Mouse (Mus musculus): ENCODE data around the gene Dlk2. TPM values are rescaled to one million over a fixed set of nuclear protein-coding genes. Genes with fewer than 3 reads are reported as not detected.

Gene Dlk2
- polyA plus RNA-seq, 2 experiments, result 0.02 TPM; not detected in 1

DNA sequence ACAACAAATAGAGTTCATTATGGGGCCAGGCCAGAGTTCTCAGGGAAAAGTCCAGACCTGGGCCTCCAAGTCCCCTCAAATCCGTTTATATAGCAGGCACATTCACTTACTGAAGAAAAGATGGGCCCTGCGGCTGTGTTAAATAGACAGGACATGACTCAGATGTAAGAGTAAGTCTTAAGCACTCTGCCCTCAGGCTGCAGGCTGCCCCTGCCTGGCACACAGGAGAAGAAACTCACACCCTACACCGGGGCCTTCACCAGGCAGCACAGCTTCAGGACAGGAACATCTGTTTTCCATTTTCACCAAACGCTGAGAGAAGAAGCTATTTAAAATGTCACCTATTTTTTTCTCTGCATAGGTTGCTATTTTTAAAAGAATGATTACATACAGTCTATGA, 19.6 kb upstream of the Dlk2 start:
- no peak for DNase-seq (ENCODE audit: low read depth in 3 of 3, low spot score in 3 of 3)
- Histone ChIP-seq H3K27me3 (ENCODE audit: control insufficient read depth, insufficient read depth, low read length) (no peaks in the 10 kb centered on the region), H3K9me3 (ENCODE audit: control insufficient read depth, low read length) (no peaks in the 10 kb centered on the region), H3K27ac (no peak overlapping the region), H3K4me1 (replicated peaks; ENCODE audit: control insufficient read depth in 2 of 2, insufficient read depth in 2 of 2, low read length in 1 of 2) (peaks cover 9 to 10% of the 10 kb centered on the region in 2 experiments; a peak in 3 of 4 replicates), H3K9ac (replicated peaks) (no peak overlapping the region), H3K4me3 (ENCODE audit: insufficient read depth in 1 of 2, low read depth in 2 of 2, low read length in 2 of 2) (no peak overlapping the region), H3K4me2 (ENCODE audit: low read depth) (no peak overlapping the region), H3K36me3 (replicated peaks; ENCODE audit: control insufficient read depth, insufficient read depth, low read depth) (peaks cover 3% of the 10 kb centered on the region; the same call in 1 of the 2 replicates)
- 71% methylated on average over 4 of the region's 4 CpGs for WGBS (ENCODE audit: insufficient replicate concordance)
- no peak for ATAC-seq (ENCODE audit: insufficient read depth)
- TF ChIP-seq EP300 (IDR thresholded peaks at IDR 0.05; ENCODE audit: low read depth) (no peak), CTCF (IDR thresholded peaks at IDR 0.05; ENCODE audit: low read depth) (no peak)

DNA sequence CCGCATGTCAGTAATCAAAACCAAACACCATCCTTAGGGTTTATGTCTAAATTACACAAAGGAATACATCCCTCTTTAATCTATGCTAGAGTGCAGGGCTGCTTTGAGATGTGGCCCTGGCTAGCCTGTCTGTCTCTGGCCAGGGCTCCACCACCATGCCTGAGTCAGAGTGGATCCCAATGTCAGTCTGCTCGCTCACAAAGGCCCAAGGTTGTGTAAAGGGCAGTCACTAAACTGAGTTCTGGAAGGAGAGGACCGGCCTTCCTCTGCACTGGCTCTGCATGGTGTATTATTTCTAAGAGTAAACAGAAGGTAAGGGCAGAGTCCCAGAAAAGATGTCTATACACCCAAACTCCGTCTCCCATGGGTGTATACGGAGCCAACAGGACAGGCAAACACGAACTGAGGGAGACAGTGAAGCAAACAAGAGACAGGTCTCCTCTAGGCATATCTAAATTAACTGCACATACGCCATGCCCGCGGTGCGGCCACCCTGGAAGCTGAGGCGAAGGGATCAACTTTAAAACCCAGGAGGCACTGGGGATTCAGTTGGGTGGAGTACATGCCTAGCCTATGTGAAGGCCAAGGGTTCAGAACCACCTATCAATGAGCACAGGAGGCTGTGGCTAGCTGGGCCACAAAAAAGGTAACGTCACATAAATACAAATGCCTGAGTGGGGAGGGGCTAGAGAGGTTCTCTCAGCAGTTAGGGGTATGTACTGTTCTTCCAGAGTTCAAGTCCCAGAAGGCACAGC, 19.0 kb upstream of the Dlk2 start:
- H3K9ac ChIP-seq (replicated peaks), result no peak overlapping the region
- H3K36me3 ChIP-seq (replicated peaks; ENCODE audit: control insufficient read depth, insufficient read depth, low read depth), result peaks cover 3% of the 10 kb centered on the region; the same call in 1 of the 2 replicates
- H3K4me2 ChIP-seq (ENCODE audit: low read depth), result no peak overlapping the region
- H3K4me3 ChIP-seq (ENCODE audit: insufficient read depth in 1 of 2, low read depth in 2 of 2, low read length in 2 of 2), result no peak overlapping the region
- TF ChIP-seq CTCF (IDR thresholded peaks at IDR 0.05; ENCODE audit: low read depth), result no peak
- ATAC-seq (ENCODE audit: insufficient read depth), result no peak
- no peak overlapping the region for H3K27ac ChIP-seq
- no peaks in the 10 kb centered on the region for H3K9me3 ChIP-seq (ENCODE audit: control insufficient read depth, low read length)
- no peaks in the 10 kb centered on the region for H3K27me3 ChIP-seq (ENCODE audit: control insufficient read depth, insufficient read depth, low read length)
- WGBS (ENCODE audit: insufficient replicate concordance), result 85% methylated on average over 12 of the region's 12 CpGs
- peaks cover 10 to 12% of the 10 kb centered on the region in 2 experiments; a peak in 3 of 4 replicates for H3K4me1 ChIP-seq (replicated peaks; ENCODE audit: control insufficient read depth in 2 of 2, insufficient read depth in 2 of 2, low read length in 1 of 2)
- DNase-seq (ENCODE audit: low read depth in 3 of 3, low spot score in 3 of 3), result no peak

DNA sequence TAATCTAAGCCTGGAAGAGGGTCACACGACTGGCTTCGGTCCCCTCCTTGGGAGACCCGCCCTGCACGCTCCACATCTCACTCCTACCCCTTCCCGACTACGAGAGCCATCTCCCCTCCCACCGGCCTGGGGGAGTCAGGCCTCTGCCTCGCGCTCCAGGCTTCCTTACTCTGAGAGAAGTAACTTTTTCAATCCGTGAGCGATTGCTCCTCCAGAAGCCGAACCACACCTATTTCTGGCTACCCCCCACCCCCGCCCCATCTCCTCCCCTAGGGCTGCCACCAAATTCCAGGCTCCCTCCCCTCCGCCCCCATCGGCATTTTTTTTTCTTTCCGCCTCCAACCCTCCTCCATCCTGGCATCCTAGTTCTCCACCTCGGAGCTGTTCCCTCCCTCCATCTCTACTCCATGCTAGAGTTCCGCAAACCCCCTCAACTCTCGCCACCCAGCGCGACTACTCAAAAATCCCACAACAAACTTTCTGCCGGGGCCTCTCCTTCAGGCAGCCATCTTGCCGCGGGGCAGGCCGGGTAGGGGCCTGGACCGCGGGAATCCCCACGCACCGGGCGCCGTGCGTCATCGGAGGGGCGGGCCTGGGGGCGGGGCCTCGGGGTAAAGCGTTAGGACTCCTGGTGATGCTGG, 14.6 kb upstream of the Dlk2 start, which contains the start of gene Tjap1:
TSS of gene Tjap1 (minus strand) at position 544 of the 641 bp plus-strand sequence.
- DNase-seq (ENCODE audit: low read depth in 3 of 3, low spot score in 3 of 3) (peak; percentile 60 to 72 (median 69)), ATAC-seq (ENCODE audit: insufficient read depth) (peak; percentile 93)
- H3K27ac ChIP-seq, result peak within 1 kb of the TSS; percentile 14; the same call in 1 of the 2 replicates
- no peaks in the 10 kb centered on the region for H3K27me3 ChIP-seq (ENCODE audit: control insufficient read depth, insufficient read depth, low read length)
- peaks cover 3% of the 10 kb centered on the region; the same call in 1 of the 2 replicates for H3K36me3 ChIP-seq (replicated peaks; ENCODE audit: control insufficient read depth, insufficient read depth, low read depth)
- peak within 1 kb of the TSS; percentile 90 for H3K9ac ChIP-seq (replicated peaks)
- H3K4me3 ChIP-seq (ENCODE audit: insufficient read depth in 1 of 2, low read depth in 2 of 2, low read length in 2 of 2), result peak within 1 kb of the TSS; percentile 78 to 100
- under 1% methylated on average over 37 of the region's 37 CpGs for WGBS (ENCODE audit: insufficient replicate concordance)
- H3K4me2 ChIP-seq (ENCODE audit: low read depth), result peak within 1 kb of the TSS; percentile 99
- no peaks in the 10 kb centered on the region for H3K9me3 ChIP-seq (ENCODE audit: control insufficient read depth, low read length)
- TF ChIP-seq EP300 (IDR thresholded peaks at IDR 0.05; ENCODE audit: low read depth) (no peak), CTCF (IDR thresholded peaks at IDR 0.05; ENCODE audit: low read depth) (no peak)
- H3K4me1 ChIP-seq (replicated peaks; ENCODE audit: control insufficient read depth in 2 of 2, insufficient read depth in 2 of 2, low read length in 1 of 2), result peaks cover 10 to 15% of the 10 kb centered on the region in 2 experiments; a peak in 3 of 4 replicates

DNA sequence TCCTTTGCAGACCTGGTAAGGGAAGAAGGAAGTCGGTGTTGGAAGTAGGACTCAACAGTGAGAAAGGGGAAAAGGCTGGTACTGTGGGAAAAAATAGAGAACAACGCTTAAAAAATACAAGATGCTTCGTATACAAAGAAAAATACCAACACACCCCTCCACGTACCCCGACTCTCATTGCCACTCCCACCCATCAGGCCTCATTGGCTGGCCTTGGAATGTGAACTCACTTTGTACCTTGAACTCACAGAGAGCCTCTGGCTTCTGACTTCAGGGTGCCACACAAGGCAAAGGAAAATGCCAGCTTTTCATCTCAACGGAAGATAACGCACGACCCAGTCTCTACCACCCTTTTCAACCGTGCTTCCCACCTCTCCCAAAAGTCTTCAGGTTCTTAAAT, 14.1 kb upstream of the Dlk2 start:
- Histone ChIP-seq H3K36me3 (replicated peaks; ENCODE audit: control insufficient read depth, insufficient read depth, low read depth) (peaks cover under 1% of the 10 kb centered on the region; the same call in 1 of the 2 replicates), H3K4me3 (ENCODE audit: insufficient read depth in 1 of 2, low read depth in 2 of 2, low read length in 2 of 2) (peak overlapping the region; percentile 78 to 100), H3K9ac (replicated peaks) (no peak overlapping the region), H3K27me3 (ENCODE audit: control insufficient read depth, insufficient read depth, low read length) (no peaks in the 10 kb centered on the region), H3K27ac (no peak overlapping the region), H3K4me2 (ENCODE audit: low read depth) (peak overlapping the region; percentile 99), H3K4me1 (replicated peaks; ENCODE audit: control insufficient read depth in 2 of 2, insufficient read depth in 2 of 2, low read length in 1 of 2) (peaks cover 10 to 15% of the 10 kb centered on the region in 2 experiments; a peak in 3 of 4 replicates), H3K9me3 (ENCODE audit: control insufficient read depth, low read length) (no peaks in the 10 kb centered on the region)
- peak; percentile 35 for ATAC-seq (ENCODE audit: insufficient read depth)
- DNase-seq (ENCODE audit: low read depth in 3 of 3, low spot score in 3 of 3), result no peak
- TF ChIP-seq CTCF (IDR thresholded peaks at IDR 0.05; ENCODE audit: low read depth) (no peak), EP300 (IDR thresholded peaks at IDR 0.05; ENCODE audit: low read depth) (no peak)
- 25% methylated on average over 9 of the region's 9 CpGs for WGBS (ENCODE audit: insufficient replicate concordance)

- H3K9ac ChIP-seq (replicated peaks), result no peak overlapping the region
- no peak overlapping the region for H3K27ac ChIP-seq
- no peaks in the 10 kb centered on the region for H3K27me3 ChIP-seq (ENCODE audit: control insufficient read depth, insufficient read depth, low read length)
- WGBS (ENCODE audit: insufficient replicate concordance), result 70% methylated on average over 8 of the region's 8 CpGs
- no peak overlapping the region for H3K4me3 ChIP-seq (ENCODE audit: insufficient read depth in 1 of 2, low read depth in 2 of 2, low read length in 2 of 2)
- H3K36me3 ChIP-seq (replicated peaks; ENCODE audit: control insufficient read depth, insufficient read depth, low read depth), result no peaks in the 10 kb centered on the region
- H3K9me3 ChIP-seq (ENCODE audit: control insufficient read depth, low read length), result no peaks in the 10 kb centered on the region
- no peak overlapping the region for H3K4me2 ChIP-seq (ENCODE audit: low read depth)
- no peak for DNase-seq (ENCODE audit: low read depth in 3 of 3, low spot score in 3 of 3)
- no peak for TF ChIP-seq CTCF (IDR thresholded peaks at IDR 0.05; ENCODE audit: low read depth)
- TF ChIP-seq EP300 (IDR thresholded peaks at IDR 0.05; ENCODE audit: low read depth), result no peak
- ATAC-seq (ENCODE audit: insufficient read depth), result no peak
- peaks cover 10 to 15% of the 10 kb centered on the region in 2 experiments; a peak in 3 of 4 replicates for H3K4me1 ChIP-seq (replicated peaks; ENCODE audit: control insufficient read depth in 2 of 2, insufficient read depth in 2 of 2, low read length in 1 of 2)
These were observed 13.3 kb upstream of the Dlk2 start for GRCm38 (mm10) chr17:46283911-46284310.
